Mouse (Mus musculus): Measurements from ENCODE around the gene Rilp. TPM values are rescaled to one million over a fixed set of nuclear protein-coding genes. Genes with fewer than 3 reads are reported as not detected.
A peak's percentile ranks its signal among the peaks of the same experiment; 100 is the strongest.

The Rilp gene
- polyA plus RNA-seq, 1 experiment = not detected

GRCm38 (mm10) chr11:75467512-75468215 is 42.2 kb upstream of the Rilp start:
- peak overlapping the region; percentile 79 for H3K9ac ChIP-seq (ENCODE audit: low read depth, poor library complexity, severe bottlenecking)
- H3K36me3 ChIP-seq (ENCODE audit: control insufficient read depth, insufficient read depth, low read length, poor library complexity, severe bottlenecking) = peaks cover 5% of the 10 kb centered on the region
- no peak overlapping the region for H3K27ac ChIP-seq (ENCODE audit: insufficient read depth, low read length)
- no peaks in the 10 kb centered on the region for H3K9me3 ChIP-seq (replicated peaks; ENCODE audit: control insufficient read depth, insufficient read depth, low read length, poor library complexity, severe bottlenecking)
- H3K4me1 ChIP-seq (ENCODE audit: control insufficient read depth, insufficient read depth, low read length) = no peaks in the 10 kb centered on the region
- H3K4me3 ChIP-seq (ENCODE audit: low read depth, low read length) = peak overlapping the region; percentile 69
- no peak for TF ChIP-seq CTCF (IDR thresholded peaks at IDR 0.05; ENCODE audit: low read depth, low read length)
- no peaks in the 10 kb centered on the region for H3K27me3 ChIP-seq (ENCODE audit: control insufficient read depth, insufficient read depth, low read length, poor library complexity, severe bottlenecking)

DNA sequence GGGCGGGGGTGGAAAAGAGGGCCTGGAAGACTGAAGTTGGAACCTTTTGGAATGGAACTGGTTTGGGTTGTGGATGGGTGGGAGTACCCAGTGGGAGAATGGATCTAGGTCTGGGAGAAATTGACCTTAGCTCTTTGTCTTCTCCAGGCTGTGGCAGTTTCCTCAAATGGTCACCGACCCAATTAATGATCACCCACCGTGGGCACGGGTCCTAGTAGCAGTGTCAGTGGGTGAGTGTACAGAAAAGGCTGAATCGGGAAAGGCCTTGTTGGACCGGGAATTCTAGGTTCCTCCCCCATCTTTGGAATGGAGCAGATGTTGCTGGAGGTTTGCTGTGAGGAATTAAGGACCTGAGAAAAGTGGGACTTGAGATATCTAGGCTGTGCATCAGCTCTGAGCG is 41.5 kb upstream of the Rilp start:
- Histone ChIP-seq H3K27ac (ENCODE audit: insufficient read depth, low read length) (no peak overlapping the region), H3K4me3 (ENCODE audit: low read depth, low read length) (peak overlapping the region; percentile 69), H3K4me1 (ENCODE audit: control insufficient read depth, insufficient read depth, low read length) (no peaks in the 10 kb centered on the region), H3K27me3 (ENCODE audit: control insufficient read depth, insufficient read depth, low read length, poor library complexity, severe bottlenecking) (no peaks in the 10 kb centered on the region), H3K9ac (ENCODE audit: low read depth, poor library complexity, severe bottlenecking) (peak overlapping the region; percentile 79), H3K36me3 (ENCODE audit: control insufficient read depth, insufficient read depth, low read length, poor library complexity, severe bottlenecking) (peaks cover 5% of the 10 kb centered on the region), H3K9me3 (replicated peaks; ENCODE audit: control insufficient read depth, insufficient read depth, low read length, poor library complexity, severe bottlenecking) (no peaks in the 10 kb centered on the region)
- TF ChIP-seq POLR2A (IDR thresholded peaks at IDR 0.05; ENCODE audit: insufficient read depth, low read length) (no peak), EP300 (IDR thresholded peaks at IDR 0.05; ENCODE audit: insufficient read depth, low read depth, low read length) (no peak), CTCF (IDR thresholded peaks at IDR 0.05; ENCODE audit: low read depth, low read length) (no peak)

- no peaks in the 10 kb centered on the region for H3K9me3 ChIP-seq (replicated peaks; ENCODE audit: control insufficient read depth, insufficient read depth, low read length, poor library complexity, severe bottlenecking)
- H3K4me1 ChIP-seq (ENCODE audit: control insufficient read depth, insufficient read depth, low read length) = no peaks in the 10 kb centered on the region
- H3K4me3 ChIP-seq (ENCODE audit: low read depth, low read length) = no peak overlapping the region
- H3K27ac ChIP-seq (ENCODE audit: insufficient read depth, low read length) = no peak overlapping the region
- H3K27me3 ChIP-seq (ENCODE audit: control insufficient read depth, insufficient read depth, low read length, poor library complexity, severe bottlenecking) = no peaks in the 10 kb centered on the region
- H3K9ac ChIP-seq (ENCODE audit: low read depth, poor library complexity, severe bottlenecking) = no peak overlapping the region
- no peak for TF ChIP-seq POLR2A (IDR thresholded peaks at IDR 0.05; ENCODE audit: insufficient read depth, low read length)
- TF ChIP-seq CTCF (IDR thresholded peaks at IDR 0.05; ENCODE audit: low read depth, low read length) = no peak
- TF ChIP-seq EP300 (IDR thresholded peaks at IDR 0.05; ENCODE audit: insufficient read depth, low read depth, low read length) = no peak
- H3K36me3 ChIP-seq (ENCODE audit: control insufficient read depth, insufficient read depth, low read length, poor library complexity, severe bottlenecking) = peaks cover 5% of the 10 kb centered on the region
Observed at GRCm38 (mm10) chr11:75469261-75469660, 40.6 kb upstream of the Rilp start.

- H3K4me1 ChIP-seq (ENCODE audit: control insufficient read depth, insufficient read depth, low read length) = no peaks in the 10 kb centered on the region
- H3K36me3 ChIP-seq (ENCODE audit: control insufficient read depth, insufficient read depth, low read length, poor library complexity, severe bottlenecking) = peaks cover under 1% of the 10 kb centered on the region
- no peaks in the 10 kb centered on the region for H3K27me3 ChIP-seq (ENCODE audit: control insufficient read depth, insufficient read depth, low read length, poor library complexity, severe bottlenecking)
- TF ChIP-seq CTCF (IDR thresholded peaks at IDR 0.05; ENCODE audit: low read depth, low read length) (no peak), EP300 (IDR thresholded peaks at IDR 0.05; ENCODE audit: insufficient read depth, low read depth, low read length) (no peak), POLR2A (IDR thresholded peaks at IDR 0.05; ENCODE audit: insufficient read depth, low read length) (no peak)
- H3K9me3 ChIP-seq (replicated peaks; ENCODE audit: control insufficient read depth, insufficient read depth, low read length, poor library complexity, severe bottlenecking) = no peaks in the 10 kb centered on the region
- H3K27ac ChIP-seq (ENCODE audit: insufficient read depth, low read length) = no peak overlapping the region
- no peak overlapping the region for H3K4me3 ChIP-seq (ENCODE audit: low read depth, low read length)
- no peak overlapping the region for H3K9ac ChIP-seq (ENCODE audit: low read depth, poor library complexity, severe bottlenecking)
Observed at GRCm38 (mm10) chr11:75470675-75471074, 39.2 kb upstream of the Rilp start.

DNA sequence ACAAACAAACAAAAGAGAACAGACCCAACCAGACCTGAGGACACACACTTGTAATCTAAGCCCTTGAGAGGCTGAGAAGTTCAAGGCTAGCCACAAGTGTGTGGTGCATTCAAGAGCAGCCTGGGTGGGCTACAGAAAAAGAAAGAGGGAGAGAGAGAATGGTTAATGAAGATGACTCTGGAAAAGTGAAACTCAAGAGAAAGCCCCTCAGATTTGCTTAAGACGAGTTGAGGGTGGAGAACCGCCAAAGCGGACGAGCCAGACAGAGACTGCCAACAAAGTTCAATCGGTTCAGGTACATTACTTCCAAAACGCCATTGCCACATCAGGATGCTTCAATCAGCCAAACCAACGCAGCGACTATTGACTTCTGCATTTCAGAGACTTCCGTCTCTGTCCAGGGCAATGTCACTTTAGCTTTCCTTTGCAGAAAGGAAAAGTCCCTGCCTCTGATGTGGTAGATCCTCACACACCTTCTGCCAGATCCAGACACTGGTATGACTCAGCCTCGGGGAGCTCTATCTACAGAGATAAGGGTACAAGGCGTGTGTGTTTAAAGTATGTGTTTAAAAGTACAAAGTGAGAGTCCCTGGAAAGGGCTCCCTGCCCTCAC is 37.3 kb upstream of the Rilp start:
- Histone ChIP-seq H3K27me3 (ENCODE audit: control insufficient read depth, insufficient read depth, low read length, poor library complexity, severe bottlenecking) (no peaks in the 10 kb centered on the region), H3K36me3 (ENCODE audit: control insufficient read depth, insufficient read depth, low read length, poor library complexity, severe bottlenecking) (no peaks in the 10 kb centered on the region), H3K27ac (ENCODE audit: insufficient read depth, low read length) (no peak overlapping the region), H3K4me1 (ENCODE audit: control insufficient read depth, insufficient read depth, low read length) (no peaks in the 10 kb centered on the region), H3K4me3 (ENCODE audit: low read depth, low read length) (no peak overlapping the region), H3K9me3 (replicated peaks; ENCODE audit: control insufficient read depth, insufficient read depth, low read length, poor library complexity, severe bottlenecking) (no peaks in the 10 kb centered on the region), H3K9ac (ENCODE audit: low read depth, poor library complexity, severe bottlenecking) (no peak overlapping the region)
- TF ChIP-seq EP300 (IDR thresholded peaks at IDR 0.05; ENCODE audit: insufficient read depth, low read depth, low read length) (no peak), POLR2A (IDR thresholded peaks at IDR 0.05; ENCODE audit: insufficient read depth, low read length) (no peak), CTCF (IDR thresholded peaks at IDR 0.05; ENCODE audit: low read depth, low read length) (no peak)

- TF ChIP-seq EP300 (IDR thresholded peaks at IDR 0.05; ENCODE audit: insufficient read depth, low read depth, low read length) (no peak), POLR2A (IDR thresholded peaks at IDR 0.05; ENCODE audit: insufficient read depth, low read length) (no peak)
- H3K27me3 ChIP-seq (ENCODE audit: control insufficient read depth, insufficient read depth, low read length, poor library complexity, severe bottlenecking) = no peaks in the 10 kb centered on the region
- no peaks in the 10 kb centered on the region for H3K9me3 ChIP-seq (replicated peaks; ENCODE audit: control insufficient read depth, insufficient read depth, low read length, poor library complexity, severe bottlenecking)
- H3K36me3 ChIP-seq (ENCODE audit: control insufficient read depth, insufficient read depth, low read length, poor library complexity, severe bottlenecking) = no peaks in the 10 kb centered on the region
- no peaks in the 10 kb centered on the region for H3K4me1 ChIP-seq (ENCODE audit: control insufficient read depth, insufficient read depth, low read length)
- no peak overlapping the region for H3K9ac ChIP-seq (ENCODE audit: low read depth, poor library complexity, severe bottlenecking)
- no peak overlapping the region for H3K4me3 ChIP-seq (ENCODE audit: low read depth, low read length)
- H3K27ac ChIP-seq (ENCODE audit: insufficient read depth, low read length) = no peak overlapping the region
Observed at GRCm38 (mm10) chr11:75473376-75473775, 36.5 kb upstream of the Rilp start.
